Mouse (Mus musculus) embryonic facial prominence, embryonic 14.5 days (tissue): ENCODE results near the gene Rnf115. TPM values are rescaled to one million over a fixed set of nuclear protein-coding genes. Genes with fewer than 3 reads are reported as not detected.

Source experiments
- ATAC-seq: fragments of 200-750 bp; cut with Nextera tagmentation; 2 replicates; pipeline ENCODE4 v1.8.0; 2017; ENCODE audit warnings: low read depth, moderate number of reproducible peaks, moderate TSS enrichment
- DNase-seq: peaks from one replicate; pipeline ENCODE4 v3.0.0-alpha.2; 2015; ENCODE audit warnings: low spot score
- H3K27ac ChIP-seq: fragments of 300-500 bp; sonication (generic); replicated peaks from 2 replicates; pipeline ENCODE4 v1.5.1; 2014; ENCODE audit warnings: low read depth, mild to moderate bottlenecking, low read length, moderate library complexity
- H3K27me3 ChIP-seq: fragments of 300-500 bp; sonication (generic); replicated peaks from 2 replicates; pipeline ENCODE4 v1.6.1; 2014; ENCODE audit warnings: low read length; ENCODE audit not compliant: control insufficient read depth, insufficient read depth
- H3K36me3 ChIP-seq: fragments of 300-500 bp; sonication (generic); 2 replicates; pipeline ENCODE4 v1.6.1; 2014; ENCODE audit warnings: low read length, mixed read lengths; ENCODE audit not compliant: control insufficient read depth, insufficient read depth
- H3K4me1 ChIP-seq: fragments of 300-500 bp; sonication (generic); 2 replicates; pipeline ENCODE4 v1.6.1; 2014; ENCODE audit warnings: antibody characterized with exemption, low read length; ENCODE audit not compliant: control insufficient read depth, insufficient read depth
- H3K4me2 ChIP-seq: fragments of 300-500 bp; sonication (generic); 2 replicates; pipeline ENCODE4 v1.6.1; 2014; ENCODE audit warnings: low read depth, mild to moderate bottlenecking, low read length, moderate library complexity, mixed read lengths
- H3K4me3 ChIP-seq: fragments of 300-500 bp; sonication (generic); 2 replicates; pipeline ENCODE4 v1.5.1; 2014; ENCODE audit warnings: low read depth, mild to moderate bottlenecking, low read length
- H3K9ac ChIP-seq: fragments of 300-500 bp; sonication (generic); 2 replicates; pipeline ENCODE4 v1.6.1; 2014; ENCODE audit warnings: low read depth, mild to moderate bottlenecking, low read length, moderate library complexity, mixed read lengths
- H3K9me3 ChIP-seq: fragments of 300-500 bp; sonication (generic); 2 replicates; pipeline ENCODE4 v1.6.1; 2016; ENCODE audit warnings: low read length; ENCODE audit not compliant: control insufficient read depth
- WGBS: fragments of 180-500 bp; shearing (Covaris S2); extraction: QIAGEN DNeasy Blood & Tissue Kit; methylation state at CpG from one replicate; pipeline ENCODE4 v1.1.7; 2014; 5-methylcytosine and 5-hydroxymethylcytosine counted together
- polyA plus RNA-seq: library from polyadenylated mRNA; unstranded; fragments of >200 nt; fragmentation: Nextera tagmentation; extraction: Ambion mirVana; gene quantifications from 2 replicates; pipeline ENCODE4 v1.2.1, GENCODE M21; 2014

The Rnf115 gene
- polyA plus RNA-seq, 1 experiment from 2014 or later: 45.6 TPM

- H3K9me3 ChIP-seq: no peaks in the 10 kb centered on the region
- no peak overlapping the region for H3K27ac ChIP-seq
- H3K4me1 ChIP-seq: no peaks in the 10 kb centered on the region
- no peaks in the 10 kb centered on the region; the same call in 1 of the 2 replicates for H3K27me3 ChIP-seq
- no peak overlapping the region for H3K4me2 ChIP-seq
- 77% methylated on average over 11 of the region's 11 CpGs for WGBS
- H3K4me3 ChIP-seq: no peak overlapping the region
- no peak overlapping the region for H3K9ac ChIP-seq
- ATAC-seq (no peak), DNase-seq (no peak)
- no peaks in the 10 kb centered on the region for H3K36me3 ChIP-seq
Observed at GRCm38 (mm10) chr3:96688854-96689253, 38.6 kb upstream of the Rnf115 start.

- no peak for ATAC-seq
- no peak overlapping the region for H3K9ac ChIP-seq
- DNase-seq: no peak
- no peak overlapping the region for H3K27ac ChIP-seq
- WGBS: 44% methylated on average over 3 of the region's 3 CpGs
- H3K4me3 ChIP-seq: no peak overlapping the region
- H3K36me3 ChIP-seq: no peaks in the 10 kb centered on the region
- H3K4me1 ChIP-seq: no peaks in the 10 kb centered on the region
- no peaks in the 10 kb centered on the region for H3K27me3 ChIP-seq
- no peaks in the 10 kb centered on the region for H3K9me3 ChIP-seq
- no peak overlapping the region for H3K4me2 ChIP-seq
Observed at GRCm38 (mm10) chr3:96690298-96690697, 37.2 kb upstream of the Rnf115 start.

- Histone ChIP-seq H3K9me3 (no peaks in the 10 kb centered on the region), H3K4me2 (no peak overlapping the region), H3K27me3 (no peaks in the 10 kb centered on the region), H3K4me1 (0 out of 2 replicates have a peak, but pooled peaks cover 6% of the 10 kb centered on the region), H3K36me3 (no peaks in the 10 kb centered on the region), H3K27ac (no peak overlapping the region), H3K9ac (no peak overlapping the region), H3K4me3 (no peak overlapping the region)
- DNase-seq (peak; percentile 56), ATAC-seq (no peak)
- 13% methylated on average over 3 of the region's 3 CpGs for WGBS
Observed at GRCm38 (mm10) chr3:96692506-96692905, 35.0 kb upstream of the Rnf115 start.

GRCm38 (mm10) chr3:96693579-96693978, 33.9 kb upstream of the Rnf115 start:
- no peak for DNase-seq
- WGBS: 86% methylated on average over 1 of the region's 1 CpGs
- Histone ChIP-seq H3K36me3 (no peaks in the 10 kb centered on the region), H3K9me3 (no peaks in the 10 kb centered on the region), H3K4me3 (no peak overlapping the region), H3K9ac (no peak overlapping the region), H3K27ac (no peak overlapping the region), H3K4me1 (peaks cover 13% of the 10 kb centered on the region; the same call in 1 of the 2 replicates), H3K27me3 (no peaks in the 10 kb centered on the region), H3K4me2 (no peak overlapping the region)
- ATAC-seq: no peak

GRCm38 (mm10) chr3:96696198-96696765, 31.2 kb upstream of the Rnf115 start, which contains the start of gene Pias3:
Gene Pias3 (plus strand): TSS chr3:96696384.
- ATAC-seq: peak; percentile 88
- peak; percentile 95 for DNase-seq
- H3K27me3 ChIP-seq: no peaks in the 10 kb centered on the region
- H3K27ac ChIP-seq: peak within 1 kb of the TSS; percentile 93
- under 1% methylated on average over 32 of the region's 35 CpGs for WGBS
- peak within 1 kb of the TSS; percentile 76 for H3K4me3 ChIP-seq
- H3K9ac ChIP-seq: peak within 1 kb of the TSS; percentile 82
- H3K36me3 ChIP-seq: peaks cover 20% of the 10 kb centered on the region
- peaks cover 13% of the 10 kb centered on the region; the same call in 1 of the 2 replicates for H3K4me1 ChIP-seq
- peak within 1 kb of the TSS; percentile 85 for H3K4me2 ChIP-seq
- no peaks in the 10 kb centered on the region for H3K9me3 ChIP-seq

GRCm38 (mm10) chr3:96696766-96697732, 30.4 kb upstream of the Rnf115 start:
- Histone ChIP-seq H3K27ac (peak overlapping the region; percentile 93), H3K4me3 (peak overlapping the region; percentile 76), H3K27me3 (no peaks in the 10 kb centered on the region), H3K36me3 (peaks cover 28% of the 10 kb centered on the region), H3K4me1 (peaks cover 13% of the 10 kb centered on the region; the same call in 1 of the 2 replicates), H3K9ac (peak overlapping the region; percentile 82), H3K4me2 (peak overlapping the region; percentile 85), H3K9me3 (no peaks in the 10 kb centered on the region)
- 1% methylated on average over 41 of the region's 85 CpGs for WGBS
- ATAC-seq (peak; percentile 95), DNase-seq (peak; percentile 95)

- DNase-seq (no peak), ATAC-seq (no peak)
- peaks cover 13% of the 10 kb centered on the region; the same call in 1 of the 2 replicates for H3K4me1 ChIP-seq
- H3K4me2 ChIP-seq: no peak overlapping the region
- no peaks in the 10 kb centered on the region for H3K9me3 ChIP-seq
- peak overlapping the region; percentile 25; the same call in 1 of the 2 replicates for H3K9ac ChIP-seq
- no peaks in the 10 kb centered on the region for H3K27me3 ChIP-seq
- peaks cover 49% of the 10 kb centered on the region for H3K36me3 ChIP-seq
- H3K4me3 ChIP-seq: no peak overlapping the region
- H3K27ac ChIP-seq: no peak overlapping the region
- 45% methylated on average over 19 of the region's 19 CpGs for WGBS
Observed at GRCm38 (mm10) chr3:96698993-96699690, 28.3 kb upstream of the Rnf115 start.

- H3K4me2 ChIP-seq: no peak overlapping the region
- WGBS: 57% methylated on average over 7 of the region's 7 CpGs
- DNase-seq (no peak), ATAC-seq (no peak)
- H3K9me3 ChIP-seq: no peaks in the 10 kb centered on the region
- H3K27ac ChIP-seq: no peak overlapping the region
- H3K4me1 ChIP-seq: peaks cover 13% of the 10 kb centered on the region; the same call in 1 of the 2 replicates
- H3K4me3 ChIP-seq: no peak overlapping the region
- H3K9ac ChIP-seq: no peak overlapping the region
- peaks cover 61% of the 10 kb centered on the region for H3K36me3 ChIP-seq
- H3K27me3 ChIP-seq: no peaks in the 10 kb centered on the region
Observed at GRCm38 (mm10) chr3:96700376-96700775, 27.1 kb upstream of the Rnf115 start.
